Mouse (Mus musculus) megakaryocyte, adult 5-6 weeks (primary cell): ENCODE measurements at regions not wholly inside any gene's neighbourhood (a gene's known extent, or its start where the extent isn't known, plus 50 kb on each side); places are given as distances from the start of the nearest gene placed in this dataset.

Experiments used
- ATAC-seq: 2 replicates; pipeline ENCODE4 v1.8.0; 2016; ENCODE audit warnings: mild to moderate bottlenecking, inconsistent platforms; ENCODE audit not compliant: poor library complexity, severe bottlenecking

DNA sequence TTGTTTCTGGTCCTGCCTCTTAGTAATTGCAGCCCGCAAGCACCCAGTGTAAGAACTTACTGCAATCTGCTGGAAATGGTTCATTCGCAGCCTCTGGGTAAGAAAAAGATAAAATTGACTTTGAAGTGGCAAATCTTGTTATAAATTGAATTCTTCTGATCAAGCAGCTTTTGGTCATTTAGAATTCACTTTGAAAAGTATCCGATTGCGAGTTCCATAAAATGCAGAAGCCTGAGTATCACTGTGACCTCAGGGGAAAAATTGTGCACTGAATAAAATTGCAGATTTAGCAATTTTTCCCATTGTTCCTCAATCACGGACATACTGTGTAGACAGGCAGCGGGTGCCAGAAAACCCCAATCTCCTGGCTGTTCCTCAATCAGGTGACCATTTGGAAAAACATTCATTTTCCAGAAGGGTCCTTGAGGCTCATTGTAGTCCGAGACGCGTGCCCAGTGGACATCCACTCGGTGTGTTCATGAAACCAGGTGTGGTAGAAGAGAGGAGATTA, 320.4 kb downstream of the Cmpk2 start:
- no peak for ATAC-seq

DNA sequence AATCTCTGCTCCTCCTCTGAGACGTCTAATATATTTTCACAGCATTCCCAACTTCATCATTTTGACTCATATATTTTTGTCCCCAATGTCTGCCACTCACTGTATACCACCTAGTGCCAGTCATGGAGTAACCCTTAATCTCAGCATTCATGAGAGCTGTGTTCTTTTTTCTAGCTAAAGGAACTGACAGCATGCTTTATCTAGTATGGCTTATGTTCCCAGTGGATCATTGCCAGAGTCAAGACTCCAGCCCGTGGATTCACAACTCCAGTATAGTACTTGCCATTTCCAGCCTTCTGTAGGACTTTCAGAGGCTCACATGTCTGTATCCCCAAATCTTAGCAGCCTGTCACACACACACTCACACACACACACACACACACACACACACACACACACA, 316.5 kb downstream of the Cmpk2 start:
- ATAC-seq: no peak

DNA sequence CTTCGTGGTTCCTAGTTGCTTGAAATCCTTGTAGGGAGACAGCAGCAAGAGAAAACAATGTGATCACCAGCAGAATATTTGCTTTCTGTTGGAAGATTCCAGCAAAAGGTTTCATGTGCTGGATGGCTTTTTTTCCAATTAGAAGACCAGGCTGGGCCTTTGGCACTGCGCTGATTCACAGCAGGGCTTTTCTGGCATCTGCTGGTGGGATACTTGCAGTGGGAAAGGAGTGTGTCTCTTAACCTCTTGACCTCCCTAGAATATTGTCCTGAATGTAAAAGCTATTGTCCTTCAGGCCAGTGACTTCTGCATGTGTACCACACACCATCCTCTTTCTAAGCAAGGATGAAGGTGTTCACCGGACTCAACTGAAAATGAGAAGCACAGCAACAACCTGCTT, 315.4 kb downstream of the Cmpk2 start:
- no peak for ATAC-seq

DNA sequence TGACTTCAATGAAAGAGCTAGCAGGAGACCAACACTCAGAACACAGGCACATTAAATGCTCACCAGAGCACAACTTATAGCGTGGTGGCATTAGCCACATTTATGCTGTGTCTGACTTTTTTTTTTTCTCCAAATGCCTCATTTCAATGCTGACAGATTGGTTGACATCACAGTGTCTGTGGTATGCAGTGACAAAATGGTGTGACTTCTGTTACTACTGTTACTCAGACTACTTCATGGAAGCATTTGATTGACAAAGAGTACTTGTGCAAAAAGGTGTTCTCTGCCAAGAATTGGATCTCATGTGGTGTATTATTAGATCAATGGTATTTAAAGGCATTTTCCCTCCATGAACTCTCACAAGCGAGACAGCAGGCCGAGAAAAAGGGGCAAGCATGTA, 314.8 kb downstream of the Cmpk2 start:
- ATAC-seq: no peak

DNA sequence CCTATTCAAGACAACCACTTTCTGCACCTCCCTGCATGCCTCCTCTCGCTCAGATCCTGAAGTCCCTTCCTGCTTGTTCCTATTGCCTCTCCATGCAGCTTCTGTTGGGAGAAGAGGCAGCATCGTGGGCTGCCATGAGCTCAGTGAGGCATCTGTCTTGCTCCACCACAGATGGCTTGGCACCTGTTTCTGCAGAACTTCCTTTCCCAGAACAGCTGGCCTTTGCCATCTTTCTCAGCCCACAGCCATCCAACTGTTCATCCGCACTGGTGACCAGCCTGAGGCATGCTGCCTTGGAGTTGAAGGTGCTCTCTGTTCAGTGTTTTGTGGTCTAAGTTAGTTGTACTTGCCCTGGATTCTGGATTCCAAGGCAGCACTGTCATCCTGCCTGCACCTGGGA, 312.5 kb downstream of the Cmpk2 start:
- ATAC-seq: no peak

DNA sequence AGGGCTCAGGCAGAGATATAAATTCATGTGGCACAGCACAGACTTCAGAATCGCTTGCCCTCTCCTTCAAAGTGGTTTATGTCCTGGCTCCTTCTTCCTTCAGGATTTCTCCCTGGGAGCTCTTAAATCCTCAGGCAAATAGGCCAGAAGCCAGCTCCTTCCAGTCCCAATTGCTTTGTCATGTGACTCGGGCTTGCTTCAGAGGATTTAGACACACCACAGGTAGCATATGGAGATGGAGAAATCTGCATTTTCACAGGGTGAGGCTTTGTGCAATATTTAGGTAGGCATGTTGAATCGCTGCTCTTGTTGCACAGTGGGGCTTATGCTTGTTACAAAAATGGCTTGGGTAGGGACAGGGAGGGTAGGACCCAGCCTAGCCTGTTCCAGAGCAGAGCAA, 309.8 kb downstream of the Cmpk2 start:
- ATAC-seq: no peak

DNA sequence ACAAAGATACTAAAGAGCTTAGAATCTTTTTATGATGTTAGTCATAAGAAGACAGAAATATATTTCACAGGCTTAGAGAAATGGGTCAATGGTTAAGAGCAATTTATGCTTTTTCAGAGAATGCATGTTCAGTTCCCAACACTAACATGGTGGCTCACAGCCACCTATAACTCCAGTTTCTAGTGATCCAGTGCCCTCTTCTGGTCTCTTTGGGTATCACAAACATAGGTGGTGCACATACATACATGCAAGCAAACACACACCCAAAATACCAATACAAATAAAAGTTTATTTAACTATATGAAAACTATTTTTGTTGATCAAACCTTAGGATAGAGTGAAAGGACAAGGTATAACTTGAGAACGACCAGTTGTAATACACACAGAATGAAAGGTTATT, 308.0 kb downstream of the Cmpk2 start:
- ATAC-seq: no peak

DNA sequence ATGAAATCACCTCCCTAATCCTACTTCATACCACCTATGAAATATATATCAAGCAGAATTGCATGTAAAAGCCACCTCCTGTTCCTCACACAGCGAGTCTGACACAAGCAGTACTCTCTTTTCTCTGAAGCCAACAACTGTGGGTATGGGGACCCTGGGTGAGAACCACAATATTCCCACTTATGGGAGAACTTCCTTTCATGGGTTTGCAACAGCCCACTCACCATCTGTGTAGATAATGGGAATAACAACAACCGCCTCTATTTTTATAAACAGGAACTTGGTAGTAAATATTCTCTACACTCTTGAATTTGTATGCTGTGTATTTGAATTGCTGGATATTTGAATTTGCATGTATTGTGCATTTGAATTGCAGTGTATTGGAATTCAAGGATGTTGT, 305.0 kb downstream of the Cmpk2 start:
- no peak for ATAC-seq

DNA sequence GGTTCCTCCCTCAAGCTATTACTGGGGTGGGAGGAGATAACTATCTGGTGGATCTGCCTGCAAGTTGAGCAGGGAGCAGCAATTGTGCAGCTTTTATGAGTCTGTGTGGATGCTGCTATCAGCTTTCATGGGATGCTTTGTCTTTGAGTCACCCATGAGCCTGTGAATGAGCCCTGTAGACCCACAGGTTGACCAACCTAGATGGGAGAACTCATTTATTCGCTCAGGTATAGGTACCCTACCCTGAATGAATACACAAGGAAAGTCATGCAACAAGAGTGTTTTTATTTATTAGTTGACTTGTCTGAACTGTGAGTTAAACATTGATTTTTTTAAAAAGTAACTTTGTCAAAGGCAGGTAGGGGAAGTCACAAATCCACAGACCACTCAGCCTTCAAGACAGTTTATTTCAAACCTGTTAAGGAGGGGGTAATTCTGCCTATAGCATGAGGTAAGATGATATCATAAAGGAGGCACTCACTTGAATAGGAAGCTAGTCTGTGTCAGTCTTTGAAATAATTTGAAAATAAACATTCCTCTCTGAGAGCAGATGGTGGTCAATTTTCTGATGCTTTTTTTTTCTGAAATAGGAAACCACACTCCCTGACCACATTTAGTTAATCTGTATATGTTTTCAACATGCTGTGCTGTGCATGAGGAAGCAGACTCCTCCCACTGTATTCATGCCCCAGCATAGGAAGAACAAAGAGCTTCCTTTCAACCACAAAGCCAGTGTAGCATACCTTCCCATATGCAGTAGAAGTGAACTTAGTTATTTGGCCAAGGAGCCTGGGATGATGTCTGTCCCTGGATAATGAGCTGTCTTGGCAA, 302.0 kb downstream of the Cmpk2 start:
- no peak for ATAC-seq

DNA sequence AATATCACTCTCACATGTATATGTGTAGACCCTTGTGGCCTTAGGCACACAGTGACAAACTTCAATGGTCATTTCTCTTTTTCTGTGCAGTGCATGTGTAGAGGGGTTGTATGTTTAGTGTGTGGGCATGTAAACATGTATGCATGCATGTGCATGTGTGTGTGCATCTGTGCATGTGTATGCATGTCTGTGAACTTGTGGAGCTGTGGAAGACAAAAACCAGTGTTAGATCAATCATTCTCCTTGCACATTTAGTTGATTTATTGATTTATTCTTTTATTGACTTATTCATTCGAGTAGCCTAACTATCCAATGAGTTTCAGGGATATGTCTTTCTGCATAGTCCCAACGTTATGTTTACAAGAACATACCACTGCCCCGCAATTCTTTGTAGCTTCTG, 298.5 kb downstream of the Cmpk2 start:
- no peak for ATAC-seq

DNA sequence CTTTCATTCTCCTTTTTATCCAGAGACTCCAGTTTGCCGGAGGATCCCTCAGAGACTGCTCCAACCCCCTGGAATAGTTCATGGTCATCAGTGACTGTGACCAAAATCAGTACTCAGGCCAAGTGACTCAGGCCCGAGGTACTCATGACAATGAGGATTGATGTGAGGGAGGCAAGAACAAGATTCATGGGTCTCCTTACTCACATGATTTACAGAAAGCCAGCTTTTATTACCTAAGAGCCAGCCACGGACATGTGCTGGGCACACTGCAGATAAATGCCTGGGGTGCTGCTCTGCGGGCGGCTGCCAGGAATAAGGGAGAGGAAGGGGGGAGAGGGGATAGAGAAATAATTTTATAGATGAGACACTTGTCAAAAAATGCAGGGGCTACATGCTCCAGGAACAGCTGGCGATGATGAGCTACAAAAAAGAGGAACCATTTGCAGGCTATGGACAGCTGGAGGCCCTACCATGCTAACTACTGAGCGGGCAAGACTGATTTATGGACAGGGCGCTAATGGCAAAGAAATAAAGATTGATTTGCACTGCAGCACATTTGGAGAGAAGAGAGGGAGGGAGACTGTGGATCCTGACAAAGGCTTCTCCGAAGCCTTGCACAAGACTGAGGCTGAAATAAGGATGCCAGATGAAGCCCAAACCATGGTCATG, 289.8 kb downstream of the Cmpk2 start:
- ATAC-seq: no peak

DNA sequence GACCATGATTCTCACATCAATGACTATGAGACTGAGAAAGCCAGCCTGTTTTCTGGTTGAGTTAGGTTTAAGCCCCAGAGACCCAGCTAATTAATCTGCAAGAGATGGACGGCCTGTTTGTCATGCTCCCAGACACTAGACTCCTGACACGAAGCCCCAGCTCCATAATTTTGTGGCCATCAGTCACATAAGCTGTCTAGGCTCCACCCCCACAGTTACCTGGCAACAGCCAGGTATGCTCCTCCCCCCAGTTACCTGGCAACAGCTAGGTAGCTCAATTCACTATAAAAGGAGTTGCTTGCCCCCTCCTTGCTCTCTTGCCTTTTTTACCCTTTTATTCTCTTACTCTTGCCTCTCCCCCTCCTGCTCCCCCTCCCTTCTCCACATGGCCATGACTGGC, 287.3 kb downstream of the Cmpk2 start:
- ATAC-seq: no peak

DNA sequence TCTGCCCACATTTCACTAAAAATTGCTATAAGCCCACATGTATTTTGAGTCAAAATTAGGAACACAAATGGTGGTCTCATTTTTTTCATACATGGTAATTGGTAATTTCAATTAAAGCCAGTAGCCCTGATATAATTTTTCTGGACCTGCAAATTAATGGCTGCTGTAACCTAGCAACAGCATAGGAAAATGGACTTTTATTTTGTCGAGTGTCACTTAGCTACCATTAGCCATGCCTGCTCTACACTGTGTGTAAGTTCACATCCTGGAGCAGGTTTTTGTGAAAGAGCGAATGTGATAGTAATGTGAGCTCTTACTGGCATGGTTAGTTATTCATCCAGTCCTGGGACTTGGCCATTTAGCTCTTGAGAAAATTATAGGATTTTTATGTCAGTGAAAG, 285.6 kb downstream of the Cmpk2 start:
- no peak for ATAC-seq

DNA sequence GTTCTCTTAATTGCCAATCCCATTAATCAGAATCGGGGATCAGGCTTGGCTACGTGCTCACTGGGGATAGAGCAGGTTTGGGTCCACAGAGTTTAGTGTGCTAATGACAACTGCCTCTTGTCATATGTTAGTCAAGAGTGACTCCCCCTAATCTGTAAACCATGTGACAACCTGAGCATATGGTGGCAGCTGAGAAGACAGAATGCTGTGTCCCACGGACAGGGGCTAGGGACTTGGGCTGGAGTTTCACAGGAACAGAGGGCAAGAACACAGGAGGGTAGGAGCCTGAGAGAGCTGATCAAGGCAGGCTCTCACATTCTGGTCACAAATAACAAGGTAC, 265.5 kb downstream of the Cmpk2 start:
- no peak for ATAC-seq

DNA sequence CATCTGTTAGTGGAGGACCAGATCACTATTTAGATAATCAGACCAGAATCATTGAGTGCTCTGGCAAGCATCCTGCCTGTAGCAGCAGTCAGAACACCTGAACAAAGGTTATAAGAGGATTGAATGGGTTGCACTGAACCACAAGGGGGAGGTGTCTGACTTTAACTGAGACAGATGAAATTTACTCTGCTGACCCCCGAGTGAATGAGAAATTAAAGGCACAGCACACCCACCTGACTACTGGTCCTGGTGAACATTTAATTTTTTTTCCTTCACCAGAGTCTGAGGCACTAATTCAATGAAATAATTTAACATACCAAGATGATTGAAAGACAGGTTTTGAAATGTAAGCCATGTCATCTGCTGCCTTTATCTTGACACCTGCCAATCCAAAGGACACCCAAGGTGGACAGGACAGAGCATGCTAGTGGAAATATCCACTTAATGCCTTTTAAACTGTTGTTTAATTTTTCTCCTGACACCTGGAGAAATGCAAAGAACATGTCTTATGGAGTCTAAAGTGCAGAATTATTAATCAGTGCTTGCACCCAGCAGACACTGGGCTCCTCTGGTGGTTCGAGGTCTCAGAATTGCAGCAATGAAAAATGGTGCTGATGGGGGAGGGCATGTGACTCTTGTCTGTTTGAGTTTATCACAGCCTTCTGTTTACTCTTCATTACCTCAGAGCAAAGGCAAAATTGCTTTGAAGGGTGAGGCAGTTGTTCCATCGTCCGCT, 265.0 kb downstream of the Cmpk2 start:
- no peak for ATAC-seq

DNA sequence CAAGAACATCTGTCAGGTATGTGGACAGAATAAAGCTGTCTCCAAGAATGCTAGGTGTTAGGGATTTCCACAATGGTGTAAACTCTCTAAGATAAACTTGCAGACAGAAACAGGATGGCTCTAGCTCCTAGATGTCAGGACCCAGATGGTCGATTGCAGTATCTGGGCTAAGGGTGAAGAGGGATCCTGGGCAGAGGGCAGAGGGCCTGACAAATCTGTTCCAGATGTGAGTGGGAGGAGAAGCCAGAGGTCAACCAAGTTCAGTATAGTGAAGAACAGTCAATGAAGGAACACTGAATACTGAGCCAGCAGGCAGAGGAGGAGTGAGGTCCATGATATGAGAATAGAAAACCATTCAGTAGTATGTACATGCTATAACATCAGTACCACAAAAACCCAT, 254.4 kb downstream of the Cmpk2 start:
- no peak for ATAC-seq

DNA sequence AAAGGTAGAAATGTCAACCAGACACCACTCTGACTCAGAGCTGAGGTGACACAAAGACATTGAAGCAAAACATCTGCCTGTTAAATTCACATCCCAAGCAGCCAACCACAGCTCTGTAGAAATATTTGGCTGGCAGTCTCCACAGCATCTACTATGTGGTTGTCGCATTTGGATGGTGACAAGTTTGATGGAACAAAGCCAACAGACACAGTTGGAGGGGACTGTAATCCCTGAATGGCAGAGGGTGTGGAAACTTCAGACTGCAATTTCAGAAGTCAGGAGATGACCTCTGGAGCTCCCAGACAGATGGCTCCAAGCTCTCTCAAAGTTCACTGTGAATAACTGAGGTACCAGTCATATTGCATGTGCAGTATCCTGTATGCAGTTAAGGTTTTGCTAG, 229.8 kb downstream of the Cmpk2 start:
- ATAC-seq: no peak

DNA sequence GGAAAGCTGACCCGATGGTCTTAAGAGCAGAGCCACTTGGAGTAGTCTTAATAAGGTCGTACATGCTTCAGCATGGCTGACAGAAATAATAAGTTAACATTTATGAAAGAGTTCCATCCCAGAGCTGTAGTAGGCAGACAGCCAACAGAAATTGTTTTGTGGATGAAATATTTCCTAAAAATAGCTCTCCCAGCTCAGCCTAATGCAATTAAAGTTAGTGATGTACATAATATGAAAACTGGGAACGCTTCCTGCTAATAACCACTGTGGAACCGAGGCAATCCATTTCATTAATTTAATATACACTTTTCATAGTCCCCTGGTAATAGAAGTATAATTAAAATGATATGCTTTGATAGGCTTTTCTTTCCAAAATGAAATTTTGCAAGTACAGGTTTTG, 219.0 kb downstream of the Cmpk2 start:
- ATAC-seq: no peak

DNA sequence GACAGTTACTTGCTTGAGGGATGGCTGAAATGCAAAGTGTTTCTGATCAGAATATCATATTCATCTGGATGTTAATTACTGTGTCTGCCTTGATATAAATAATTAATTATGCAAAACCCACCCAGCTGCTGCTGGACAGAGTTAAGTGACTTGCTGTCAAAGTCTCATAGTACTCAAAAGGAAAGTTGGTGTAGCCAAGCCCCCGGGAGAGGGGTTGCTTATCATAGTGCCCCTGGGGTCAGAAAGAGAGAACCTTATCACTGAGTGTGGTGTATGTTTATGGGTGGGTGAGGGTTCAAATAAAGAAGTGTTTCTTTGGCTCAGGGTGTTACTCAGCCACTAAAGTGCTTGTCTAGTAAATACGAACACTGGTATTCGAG, 211.6 kb downstream of the Cmpk2 start:
- no peak for ATAC-seq

DNA sequence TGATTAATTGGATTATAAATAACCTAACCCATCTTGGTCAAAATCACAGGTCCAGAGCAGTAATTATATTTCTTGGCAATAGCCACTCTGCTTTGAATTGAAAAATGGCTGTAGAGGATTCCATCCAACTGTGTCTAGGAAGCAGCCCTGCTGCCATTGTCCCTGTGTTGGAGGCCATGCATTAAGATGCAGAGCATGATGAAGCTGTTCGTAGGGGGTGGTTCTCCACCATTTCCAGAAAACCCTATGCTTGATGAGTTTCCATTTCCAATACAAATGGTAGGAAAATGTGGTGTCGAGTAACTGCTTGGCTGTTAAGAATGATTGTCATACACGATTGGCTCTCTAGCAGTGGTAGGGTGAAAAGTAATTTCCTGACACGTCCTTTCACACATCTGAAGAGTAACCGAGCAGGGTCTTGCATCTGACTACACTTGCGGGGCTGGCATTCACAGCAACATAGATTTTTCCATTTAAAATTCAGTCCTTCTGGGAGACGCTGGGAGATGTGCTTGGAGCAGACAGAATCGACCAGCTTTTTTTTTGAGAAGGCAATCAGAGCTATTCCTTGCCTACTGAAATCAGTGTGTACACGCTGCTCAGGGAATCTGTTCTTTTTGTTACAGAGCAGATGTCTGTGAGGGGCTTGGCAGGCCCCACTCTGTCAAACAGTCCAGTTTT, 211.0 kb downstream of the Cmpk2 start:
- ATAC-seq: no peak

DNA sequence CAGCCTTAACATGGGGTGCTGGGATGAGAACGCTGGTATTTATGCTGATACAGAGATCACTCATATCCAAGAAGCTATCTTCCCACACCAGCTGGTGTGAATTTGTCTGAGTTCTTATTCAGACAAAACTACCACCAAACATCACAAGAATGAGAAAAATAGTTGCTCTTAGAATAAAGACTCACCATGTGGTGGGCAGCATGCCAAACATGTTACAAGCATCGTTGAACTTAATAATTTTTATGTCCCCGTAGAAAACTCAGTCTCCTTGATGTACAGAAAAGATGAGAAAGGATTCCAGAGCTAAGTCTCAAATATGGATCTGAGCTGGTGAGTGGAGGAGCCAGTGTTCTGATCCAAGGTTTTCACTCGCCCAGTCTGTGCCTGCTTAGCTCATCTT, 196.5 kb downstream of the Cmpk2 start:
- no peak for ATAC-seq
